ENCODE assay signal across 8 mouse cellular contexts in the genomic region with DNA sequence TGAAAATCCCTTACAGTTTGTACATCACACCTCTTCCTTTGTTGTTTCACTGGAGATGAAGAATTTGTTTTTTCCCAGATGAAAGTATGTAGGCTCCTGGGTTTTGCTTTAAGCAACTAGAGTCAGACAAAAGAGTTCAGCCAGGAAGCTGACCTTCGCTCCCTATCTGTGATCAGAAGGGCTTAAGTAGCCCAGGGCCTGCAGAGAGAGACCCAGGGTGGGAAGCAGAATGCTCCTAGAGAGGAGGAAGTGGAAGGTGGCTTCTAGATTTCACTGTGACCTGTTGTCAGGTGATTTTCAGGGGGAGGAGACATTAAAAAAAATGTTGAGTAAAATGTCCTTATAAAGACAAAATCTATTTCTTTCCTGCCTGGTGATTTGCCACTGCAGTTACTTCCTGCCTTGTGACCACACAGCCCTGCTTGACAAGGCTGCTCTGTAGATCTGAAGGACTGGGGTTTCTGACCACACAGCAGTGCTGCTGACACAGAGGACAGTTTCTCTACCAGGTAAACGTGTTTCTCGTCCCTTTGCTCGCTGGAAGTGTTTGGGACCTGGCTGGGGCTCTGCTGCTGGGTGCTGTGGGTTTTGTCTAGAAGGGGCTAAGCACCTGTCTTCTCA. TPM values are rescaled to one million over a fixed set of nuclear protein-coding genes. Genes with fewer than 3 reads are reported as not detected.
DNase-seq lines count a peak whose midpoint lies in the region; ATAC-seq and TF ChIP-seq lines count a peak whose summit lies in the region.

No protein-coding gene starts in this region.

- no peaks in the 10 kb centered on the region for H3K9me3 ChIP-seq in liver, postnatal 0 days (ENCODE audit: low read length)

- H3K4me3 ChIP-seq in bone marrow macrophage, adult 2 months (ENCODE audit: insufficient read depth, low read length) = peak overlapping the region; percentile 93
- H3K4me3 ChIP-seq in liver, postnatal 0 days (ENCODE audit: low read depth, low read length) = peak overlapping the region; percentile 51

- no peaks in the 10 kb centered on the region for H3K27me3 ChIP-seq in liver, postnatal 0 days (ENCODE audit: insufficient read depth, low read length)

- 33% methylated on average over 4 of the region's 4 CpGs for WGBS in liver, postnatal 0 days (ENCODE audit: insufficient replicate concordance)

- no peak for ATAC-seq in liver, postnatal 0 days
- no peak for ATAC-seq in erythroid progenitor cell, adult 5-6 weeks (replicated peaks; ENCODE audit: low FRiP score, poor library complexity, severe bottlenecking)

- peaks cover 48% of the 10 kb centered on the region for H3K4me1 ChIP-seq in bone marrow macrophage, adult 2 months (ENCODE audit: control insufficient read depth, insufficient read depth, low read length)
- H3K4me1 ChIP-seq in liver, postnatal 0 days (ENCODE audit: insufficient read depth) = peaks cover 18% of the 10 kb centered on the region

- H3K36me3 ChIP-seq in liver, postnatal 0 days (replicated peaks; ENCODE audit: insufficient read depth, low read length) = no peaks in the 10 kb centered on the region

- DNase-seq in embryo, embryonic 10.5 days (ENCODE audit: low spot score) = peak; percentile 5
- no peak for DNase-seq in embryo, embryonic 11 days
- peak; percentile 42 for DNase-seq in liver, postnatal 0 days
- peak; percentile 29 to 39 for DNase-seq in spleen, postnatal 14 days (ENCODE audit: low spot score in 2 of 2)
- no peak for DNase-seq in cerebellum, postnatal 10 days
- DNase-seq in embryo, embryonic 10 days (ENCODE audit: low spot score) = no peak

- peak; percentile 76; the same call in 1 of the 2 replicates for TF ChIP-seq POLR2A in bone marrow macrophage, adult 2 months (IDR thresholded peaks at IDR 0.05; ENCODE audit: borderline replicate concordance, low read depth, low read length)

- TF ChIP-seq CTCF in bone marrow macrophage, adult 2 months (IDR thresholded peaks at IDR 0.05; ENCODE audit: low read depth, low read length) = no peak
- no peak for TF ChIP-seq CTCF in liver, postnatal 0 days (IDR thresholded peaks at IDR 0.05; ENCODE audit: low read depth)

- H3K4me2 ChIP-seq in liver, postnatal 0 days (ENCODE audit: low read depth, low read length) = peak overlapping the region; percentile 77

- peak overlapping the region; percentile 98 for H3K27ac ChIP-seq in bone marrow macrophage, adult 2 months (ENCODE audit: insufficient read depth, low read depth, low read length)
- H3K27ac ChIP-seq in liver, postnatal 0 days (ENCODE audit: low read depth) = peak overlapping the region; percentile 96

- TF ChIP-seq EP300 in liver, postnatal 0 days (IDR thresholded peaks at IDR 0.05; ENCODE audit: low read depth) = no peak

- peak overlapping the region; percentile 55 for H3K9ac ChIP-seq in liver, postnatal 0 days (replicated peaks)

RNA-seq across cellular contexts. Expression of a gene that starts 45.6 kb away (rescaled TPM):
- 932 and 1,066 TPM in 2 replicates for polyA plus RNA-seq in bone marrow macrophage, adult 2 months (2012; ENCODE audit: insufficient read depth, insufficient read length, missing spikeins)
- polyA plus RNA-seq in liver, postnatal 0 days (2015; fragmentation: Nextera tagmentation; extraction: Ambion mirVana) = 39.4 and 45.5 TPM in 2 replicates
- total RNA-seq in erythroid progenitor cell, adult 5-6 weeks (2015; ENCODE audit: low replicate concordance) = 176 and 202 TPM in 2 replicates
- 63.5 and 70.4 TPM in 2 replicates for total RNA-seq in erythroid progenitor cell, adult 5-6 weeks (2017; ENCODE audit: low replicate concordance)

RNA-seq across cellular contexts. Expression of a gene that starts 45.9 kb away (rescaled TPM):
- 0.36 and 0.43 TPM in 2 replicates for polyA plus RNA-seq in bone marrow macrophage, adult 2 months (2012; ENCODE audit: insufficient read depth, insufficient read length, missing spikeins)
- not detected in 2 replicates for polyA plus RNA-seq in liver, postnatal 0 days (2015; fragmentation: Nextera tagmentation; extraction: Ambion mirVana)
- not detected in 2 replicates for total RNA-seq in erythroid progenitor cell, adult 5-6 weeks (2015; ENCODE audit: low replicate concordance)
- not detected in 2 replicates for total RNA-seq in erythroid progenitor cell, adult 5-6 weeks (2017; ENCODE audit: low replicate concordance)

Comparison
In these comparisons a context has a peak if more than half of its experiments do, and no peak if none do; other contexts are left out.
1. DNase-seq: peak in embryo, embryonic 10.5 days (single experiment), liver, postnatal 0 days (single experiment) and spleen, postnatal 14 days (2 of 2); none in embryo, embryonic 11 days (single experiment), cerebellum, postnatal 10 days (0 of 2) and embryo, embryonic 10 days (single experiment).
2. RNA of a gene that starts 45.6 kb away (polyA plus RNA-seq): 932 to 1,066 TPM in bone marrow macrophage, adult 2 months; 39.4 to 45.5 TPM in liver, postnatal 0 days; every median in the first group is over 10 times any median in the second.